Mouse (Mus musculus): ENCODE data around the gene Csrp2. TPM values are rescaled to one million over a fixed set of nuclear protein-coding genes. Genes with fewer than 3 reads are reported as not detected.

Csrp2 gene
- total RNA-seq (2022): 10 to 100 TPM in 3 of 4 experiments, 1 to 10 TPM in 1; 9.4 to 18.2 (median 12.6) TPM

DNA sequence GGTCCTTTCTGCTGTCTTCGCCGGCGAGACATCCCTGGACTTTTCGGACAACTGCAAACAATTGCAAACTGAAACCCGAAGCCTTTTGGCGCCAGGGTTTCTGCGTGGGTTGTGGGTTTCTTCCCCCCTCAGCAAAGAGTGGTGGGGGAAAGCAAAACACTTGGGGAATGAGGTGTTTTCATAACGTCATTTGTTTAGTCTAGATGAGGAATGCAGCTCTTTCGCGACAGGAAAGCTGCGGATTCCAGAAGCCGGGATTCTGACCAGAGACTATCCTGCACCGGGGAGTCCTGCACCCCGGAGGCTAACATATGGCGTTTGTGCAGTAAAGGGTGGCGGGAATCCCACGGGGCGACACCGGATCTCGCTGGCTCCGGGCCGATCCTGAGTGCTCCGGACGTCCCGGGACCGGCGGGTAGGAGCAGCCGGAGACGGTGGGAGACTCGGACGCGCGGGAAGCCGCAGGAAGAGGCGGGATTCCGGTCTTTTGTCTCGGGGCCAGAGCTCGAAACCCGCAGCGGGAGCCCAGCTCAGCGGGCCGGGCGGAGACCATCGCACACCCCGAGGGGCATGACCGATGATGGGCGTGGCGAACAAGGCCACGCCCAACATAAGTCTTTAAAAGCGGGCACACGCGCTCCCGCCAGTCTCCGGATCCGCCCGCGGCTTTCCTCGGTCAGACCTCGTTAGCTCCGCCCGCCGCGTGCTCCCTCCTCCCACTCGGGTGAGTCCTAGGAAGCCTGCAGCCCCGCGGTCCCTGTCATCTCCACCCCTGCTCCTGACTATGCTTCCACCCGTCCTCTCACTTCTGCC, at the start of gene Csrp2:
Gene Csrp2 (plus strand): TSS at position 259 of the 813 bp plus-strand sequence.
- peak in 1 of 2 experiments; percentile 47 for DNase-seq (ENCODE audit: low spot score in 2 of 2)

DNA sequence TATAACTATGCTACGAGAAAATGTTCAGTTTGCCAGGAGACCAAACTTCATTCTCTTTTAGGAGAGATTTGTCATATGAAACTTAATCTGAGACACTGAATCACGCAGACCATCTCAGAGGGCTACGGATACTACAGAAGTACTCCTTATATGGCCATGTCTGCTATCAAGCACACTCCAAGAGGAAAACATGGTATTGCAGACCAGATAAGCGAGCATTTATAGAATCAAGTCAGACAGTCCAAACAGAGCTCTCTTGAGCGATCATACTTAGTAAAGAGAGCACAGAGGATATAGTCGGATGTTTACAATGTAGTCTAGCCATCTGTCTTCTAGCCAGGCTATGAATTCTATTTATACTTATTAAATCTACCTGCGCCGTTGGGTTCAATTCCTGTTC, 44.7 kb upstream of the Csrp2 start:
- no peak for DNase-seq (ENCODE audit: low spot score in 2 of 2)

DNA sequence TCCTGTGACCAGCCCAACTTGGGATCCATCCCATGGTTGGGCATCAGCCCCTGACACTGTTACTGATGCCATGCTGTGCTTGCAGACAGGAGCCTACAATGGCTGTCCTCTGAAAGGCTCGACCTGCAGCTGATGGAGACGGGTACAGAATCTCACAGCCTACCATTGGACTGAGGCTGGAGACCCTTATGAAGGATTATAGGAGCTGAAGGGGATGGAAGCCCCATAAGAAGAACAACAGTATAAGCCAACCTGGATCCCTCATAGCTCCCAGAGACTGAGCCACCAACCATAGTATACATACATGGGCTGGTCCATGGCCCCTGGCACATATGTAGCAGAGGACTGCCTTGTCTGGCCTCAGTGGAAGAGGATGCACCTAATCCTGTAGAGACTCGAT, 42.6 kb upstream of the Csrp2 start:
- no peak for DNase-seq (ENCODE audit: low spot score in 2 of 2)

DNA sequence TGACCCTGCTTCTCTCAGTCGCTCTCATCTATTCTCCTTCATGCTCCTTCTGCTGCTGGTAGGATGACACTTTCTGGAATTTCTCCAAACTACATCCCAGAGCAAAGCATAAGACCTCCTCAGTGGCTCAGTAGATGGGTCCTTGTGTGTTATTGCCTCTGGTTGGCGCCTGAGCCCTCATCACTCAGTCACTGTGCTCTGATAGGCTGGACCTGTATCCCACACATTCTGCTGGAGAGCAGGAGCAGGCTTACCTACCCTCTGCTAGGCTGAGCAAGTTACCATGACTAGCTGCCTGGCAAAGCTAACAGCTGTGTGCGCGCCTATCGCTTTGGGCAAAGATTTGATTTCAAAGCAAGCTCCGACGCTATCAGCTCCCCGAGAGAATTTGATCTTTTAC, 41.7 kb upstream of the Csrp2 start:
- DNase-seq (ENCODE audit: low spot score in 2 of 2): no peak

DNA sequence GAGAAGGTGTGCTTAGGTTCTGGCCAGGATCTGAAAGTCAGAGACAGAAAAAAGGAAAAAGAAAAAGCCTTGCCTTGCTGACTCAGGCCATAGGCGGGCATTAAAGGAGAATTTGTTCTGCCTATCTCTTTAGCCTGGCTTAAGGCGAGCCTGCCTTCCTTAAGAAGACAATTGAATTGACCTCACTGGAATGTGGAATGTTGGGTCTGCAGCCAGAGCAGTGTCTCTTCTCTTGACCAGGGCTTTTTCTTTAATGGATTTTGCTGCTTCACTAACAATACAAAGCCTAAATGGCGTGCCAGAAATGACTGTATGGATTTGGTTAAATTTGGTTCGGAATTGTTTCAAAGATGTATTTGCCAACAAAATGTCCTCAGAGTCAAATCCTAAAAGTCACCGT, 40.9 kb upstream of the Csrp2 start:
- DNase-seq (ENCODE audit: low spot score in 2 of 2): no peak

DNA sequence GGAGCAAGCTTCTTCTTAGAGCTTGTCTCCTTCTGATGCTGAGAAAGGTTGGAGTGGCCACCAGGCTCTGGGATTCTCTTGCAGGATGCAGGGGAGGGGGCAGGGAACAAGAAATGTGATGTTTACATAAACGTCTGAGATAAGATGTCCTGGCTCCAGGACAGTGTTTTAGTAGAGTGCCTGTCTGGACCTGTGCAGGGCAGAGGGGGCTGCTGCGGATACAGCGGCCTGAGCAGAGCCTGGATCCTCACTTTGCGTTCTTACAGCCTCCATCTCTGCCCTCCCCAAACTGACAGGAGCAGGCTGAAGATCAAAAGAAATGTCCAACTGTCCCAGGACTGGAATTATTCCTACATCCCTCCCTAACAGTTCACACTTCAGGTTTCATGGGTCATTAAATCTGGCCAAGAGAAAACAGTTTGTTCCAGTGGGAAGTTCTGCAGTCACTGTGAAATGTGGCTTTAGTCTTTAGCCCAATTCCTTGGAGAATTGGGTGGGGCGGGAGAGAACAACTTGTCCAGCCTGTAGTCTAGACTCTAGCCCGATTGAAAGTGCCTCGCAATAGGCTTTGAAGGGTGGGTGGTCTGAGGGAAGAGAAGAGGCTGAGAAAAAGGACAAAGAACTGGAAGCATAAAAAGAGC, 40.0 kb upstream of the Csrp2 start:
- no peak for DNase-seq (ENCODE audit: low spot score in 2 of 2)

DNA sequence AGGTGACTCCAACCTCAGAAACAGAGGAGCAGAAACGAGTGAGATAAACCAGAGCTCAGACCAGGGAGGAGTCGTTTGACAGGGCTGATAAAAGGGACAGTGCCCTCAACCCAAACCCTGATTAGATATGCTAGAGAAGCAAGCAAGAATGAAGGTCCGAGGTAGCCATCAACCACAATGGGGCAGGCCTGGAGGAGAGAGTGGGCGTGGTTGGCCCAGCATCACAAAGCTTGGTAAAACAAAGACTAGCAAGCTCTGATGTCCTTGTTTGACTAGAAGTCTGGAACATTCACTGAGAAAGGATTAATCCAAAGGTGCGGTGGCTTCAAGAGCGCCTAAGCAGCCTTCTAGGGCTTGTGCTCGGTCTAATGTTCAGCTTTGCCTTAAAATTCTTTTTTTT, 38.2 kb upstream of the Csrp2 start:
- no peak for DNase-seq (ENCODE audit: low spot score in 2 of 2)

DNA sequence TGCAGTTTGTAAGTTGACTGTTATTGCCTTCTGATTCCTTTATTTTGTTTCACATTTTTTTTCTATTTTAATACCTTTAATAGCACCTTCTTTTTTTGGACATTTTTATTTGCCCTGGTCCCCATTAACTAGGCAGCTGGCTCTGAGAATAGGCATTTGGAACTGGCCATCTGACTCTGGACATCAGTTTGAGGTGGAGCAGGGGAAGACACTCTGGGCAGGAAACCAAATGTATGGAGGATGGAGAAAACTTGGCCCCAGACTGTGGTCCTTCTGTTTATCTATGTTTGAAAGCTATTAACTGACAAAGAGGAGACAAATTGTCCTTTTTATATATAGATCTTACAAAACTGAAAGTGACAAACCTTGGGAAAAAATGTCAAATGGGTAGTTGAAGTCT, 36.9 kb upstream of the Csrp2 start:
- no peak for DNase-seq (ENCODE audit: low spot score in 2 of 2)

DNA sequence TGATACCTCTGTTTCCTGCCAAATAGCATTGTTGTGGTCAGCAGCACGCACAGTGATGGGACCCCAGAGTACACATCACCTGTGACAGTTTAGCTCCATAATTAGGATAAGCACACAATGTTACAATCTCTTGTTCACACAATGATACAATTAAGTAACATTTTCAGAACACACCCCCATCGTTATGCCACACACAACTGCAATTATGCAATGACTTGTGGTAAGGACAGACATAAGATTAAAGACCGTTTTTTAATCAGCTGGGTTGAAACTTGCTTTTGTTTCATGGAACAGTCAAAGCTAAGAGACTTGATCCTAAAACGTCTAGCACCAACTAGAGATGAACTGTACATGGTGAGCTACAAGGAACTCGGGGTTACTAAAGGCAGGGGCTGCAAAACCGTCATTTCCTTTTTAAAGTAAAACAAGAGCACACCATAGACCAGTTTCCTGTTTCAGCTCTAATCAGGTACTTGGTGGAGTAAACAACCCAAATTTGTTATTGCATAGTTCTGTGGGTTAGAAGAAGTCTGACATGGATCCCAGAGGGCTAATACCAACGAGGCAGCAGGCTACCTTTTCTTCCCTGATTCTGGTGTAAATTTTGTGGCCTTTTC, 28.8 kb upstream of the Csrp2 start:
- DNase-seq (ENCODE audit: low spot score in 2 of 2): no peak

DNA sequence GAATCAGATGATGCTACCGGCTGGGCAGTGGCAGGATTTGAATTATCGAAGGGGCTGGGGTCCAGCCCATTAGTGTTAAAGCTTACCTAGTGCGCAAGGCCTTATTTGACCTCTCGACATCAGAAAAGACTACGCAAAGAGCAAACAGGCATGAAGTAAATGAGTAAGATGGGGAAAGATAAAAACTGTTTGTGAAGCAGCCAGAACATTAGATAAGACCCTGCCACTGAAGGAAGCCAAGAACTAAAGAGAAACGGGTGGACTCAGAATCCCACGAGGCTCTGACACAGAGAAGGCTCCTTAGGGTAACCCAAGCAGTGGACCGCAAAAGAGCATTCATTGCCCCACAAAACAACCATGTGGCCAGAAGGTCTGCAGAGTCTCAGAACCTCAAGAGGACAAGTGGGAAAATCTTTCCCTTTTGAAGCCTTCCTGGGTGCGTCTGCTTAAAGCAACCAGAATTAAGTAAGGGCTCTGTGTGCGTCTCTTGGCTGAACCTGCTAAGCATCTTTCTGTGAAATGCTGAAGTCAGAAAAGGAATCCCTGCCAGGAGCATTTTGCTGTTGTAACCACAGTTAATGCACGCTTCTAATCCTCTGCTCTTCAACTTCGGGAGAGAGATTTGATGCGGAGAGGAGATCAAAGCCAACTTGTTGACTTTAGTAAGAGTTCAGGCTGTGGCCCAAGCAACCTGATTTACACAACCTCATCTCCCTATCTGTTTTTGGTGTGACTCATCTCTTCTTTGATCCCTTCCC, 19.7 kb upstream of the Csrp2 start:
- no peak for DNase-seq (ENCODE audit: low spot score in 2 of 2)

DNA sequence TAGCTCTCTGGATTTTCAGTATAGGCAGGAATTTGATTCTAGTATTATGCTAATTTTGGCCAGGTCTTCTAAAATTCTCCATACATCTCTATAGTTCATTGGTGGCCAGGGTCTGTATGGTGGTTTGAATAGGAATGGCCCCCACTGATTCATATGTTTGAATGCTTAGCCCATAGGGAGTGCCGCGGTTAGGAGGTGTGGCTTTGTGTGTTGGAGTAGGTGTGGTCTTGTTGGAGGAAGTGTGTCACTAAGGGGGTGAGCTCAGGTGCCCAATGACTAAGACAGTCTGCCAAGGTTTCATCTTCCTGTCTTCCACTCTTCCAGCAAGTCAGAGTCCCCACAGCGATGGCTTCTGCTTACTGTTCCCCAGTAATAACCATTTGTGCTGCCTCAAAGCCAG, 15.7 kb upstream of the Csrp2 start:
- no peak for DNase-seq (ENCODE audit: low spot score in 2 of 2)

DNA sequence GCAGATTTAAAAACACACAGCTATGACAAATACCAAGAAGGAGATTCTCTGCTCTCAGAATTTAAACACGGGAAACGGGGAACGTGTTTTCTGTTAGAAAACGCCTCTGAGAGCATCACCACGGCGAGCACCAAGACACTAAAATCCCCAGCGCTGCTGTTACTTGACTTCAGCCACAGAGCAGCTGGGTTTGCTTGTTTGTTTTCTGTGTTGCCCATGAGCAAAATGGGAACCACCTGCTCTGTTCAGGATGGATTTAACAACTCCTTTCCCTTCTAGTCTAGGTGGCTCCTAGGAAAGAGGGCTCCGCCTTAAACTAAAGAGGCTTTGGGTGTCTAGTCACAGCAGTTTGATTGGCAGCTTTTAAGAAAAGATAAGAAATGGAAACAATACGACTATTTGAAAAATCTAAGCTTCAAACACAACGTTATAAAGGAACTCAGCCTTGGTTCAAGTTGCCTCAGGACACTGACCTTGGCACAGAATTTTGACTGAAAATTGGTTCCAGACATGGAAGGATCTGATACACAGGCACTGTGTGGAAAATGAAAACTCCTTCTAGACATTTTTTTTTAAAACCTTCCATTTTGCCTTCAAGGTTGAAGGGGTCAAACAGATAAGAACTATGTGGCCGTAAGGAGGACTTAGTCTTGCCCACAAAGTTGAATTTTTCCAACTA, 2.8 kb upstream of the Csrp2 start:
- DNase-seq (ENCODE audit: low spot score in 2 of 2): no peak

DNA sequence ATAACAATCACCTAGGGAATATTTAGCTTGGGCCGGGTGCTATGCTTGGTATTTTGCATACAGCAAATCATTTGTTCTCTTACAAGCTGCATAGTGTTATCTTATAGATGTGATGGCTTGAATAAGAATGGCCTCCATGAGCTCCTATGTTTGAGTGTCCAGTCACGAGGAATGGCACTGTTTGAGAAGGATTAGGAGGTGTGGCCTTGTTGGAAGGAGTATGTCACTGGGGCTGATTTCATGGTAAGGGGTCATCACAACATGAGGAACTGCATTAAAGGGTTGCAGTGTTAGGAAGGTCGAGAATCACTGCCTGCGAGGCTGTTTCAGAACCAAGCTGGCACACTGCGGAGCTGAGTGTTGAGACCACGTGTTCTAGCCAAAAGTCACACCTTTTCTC, 2.1 kb upstream of the Csrp2 start:
- DNase-seq (ENCODE audit: low spot score in 2 of 2): no peak

DNA sequence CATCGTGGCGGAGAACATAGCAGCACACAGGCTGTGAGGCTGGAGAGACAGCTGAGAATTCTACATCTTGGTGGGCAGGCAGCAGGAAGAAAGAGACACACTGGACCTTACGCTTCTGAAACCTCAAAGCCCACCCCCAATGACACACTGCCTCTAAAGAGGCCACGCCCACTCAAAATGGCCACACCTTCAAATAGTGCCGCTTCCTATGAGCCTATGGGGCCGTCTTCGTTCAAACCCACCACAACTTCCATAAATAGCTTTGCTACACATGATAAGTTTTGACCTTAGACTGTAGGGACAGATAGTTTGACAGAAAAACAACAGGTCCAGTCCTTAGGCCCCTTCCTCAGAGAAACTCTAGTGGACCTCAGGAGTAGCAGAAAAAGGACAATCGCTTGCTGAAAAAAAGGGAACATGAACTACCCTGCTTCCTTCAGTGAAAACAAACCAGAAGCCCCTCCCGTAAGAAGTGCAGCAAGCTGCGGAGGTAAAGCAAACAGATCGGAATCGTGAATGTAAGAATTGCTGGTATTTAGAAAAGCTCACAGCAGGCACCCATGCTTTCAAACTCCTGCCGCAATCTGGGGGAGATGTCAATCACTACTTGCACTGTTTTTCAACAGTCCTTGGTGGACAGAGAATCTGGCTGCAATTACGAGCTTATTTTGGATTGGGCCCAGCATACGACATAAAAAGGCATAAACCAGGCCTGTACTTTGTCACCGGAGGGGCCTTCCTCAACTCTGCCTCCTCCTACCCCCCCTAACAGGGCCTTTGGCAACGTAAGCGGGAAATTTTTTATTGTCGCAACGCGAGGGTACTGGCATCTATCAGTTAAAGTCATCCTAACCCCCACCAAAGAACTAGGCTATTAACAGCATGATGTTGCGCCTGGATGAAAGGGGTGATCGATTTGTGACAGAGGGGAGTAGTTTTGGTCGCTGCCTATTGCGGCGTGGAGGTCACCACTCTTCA, 886 bp upstream of the Csrp2 start:
- no peak for DNase-seq (ENCODE audit: low spot score in 2 of 2)

DNA sequence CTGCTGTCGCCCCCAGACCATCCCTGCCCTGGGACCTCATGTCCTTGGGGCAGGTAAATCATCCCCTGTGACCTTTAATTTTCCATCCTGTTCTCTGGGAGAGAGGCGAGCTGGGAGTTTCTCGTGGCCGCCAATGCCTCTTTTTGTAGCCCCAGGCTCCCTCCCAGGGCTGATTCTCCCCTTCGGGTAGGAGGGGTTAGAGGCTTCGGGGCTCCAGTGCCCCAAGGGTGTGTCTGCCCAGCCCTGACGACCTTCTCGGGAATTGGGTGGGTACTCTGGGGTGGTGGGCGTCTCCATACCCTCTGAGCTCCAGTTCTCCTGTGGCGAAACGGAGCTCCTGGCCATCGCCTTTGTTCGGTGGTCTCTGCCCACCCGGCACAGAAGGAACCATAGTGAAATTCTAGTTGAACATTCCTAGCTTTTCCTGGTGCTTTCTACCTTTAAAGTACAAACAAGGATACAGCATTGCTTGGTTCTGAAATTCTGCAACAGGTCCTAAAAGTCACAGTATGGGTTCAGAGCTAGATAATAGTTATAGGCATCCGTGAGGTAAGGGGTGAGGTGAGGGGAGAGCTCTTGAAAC, 870 bp downstream of the Csrp2 start:
- DNase-seq (ENCODE audit: low spot score in 2 of 2): no peak

DNA sequence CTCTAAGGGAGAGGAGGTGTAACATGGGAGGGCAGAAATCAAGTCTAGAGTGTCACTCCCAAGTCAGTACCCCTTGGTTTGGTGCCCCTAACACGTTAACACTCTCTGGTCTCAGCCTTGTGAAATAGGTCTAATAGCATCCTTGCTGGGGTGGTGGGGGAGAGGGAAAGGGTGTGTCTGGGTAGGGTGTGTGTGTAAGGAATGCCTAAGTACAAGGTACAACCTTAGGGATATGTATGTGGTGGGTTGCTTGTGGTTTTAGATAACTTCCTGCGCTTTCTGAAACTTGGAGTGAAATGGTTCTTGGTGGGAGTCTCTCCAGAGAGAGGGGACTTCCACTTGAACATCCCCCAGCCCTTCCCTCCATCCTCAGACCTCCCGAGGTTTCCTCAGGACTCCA, 2.3 kb downstream of the Csrp2 start:
- no peak for DNase-seq (ENCODE audit: low spot score in 2 of 2)

DNA sequence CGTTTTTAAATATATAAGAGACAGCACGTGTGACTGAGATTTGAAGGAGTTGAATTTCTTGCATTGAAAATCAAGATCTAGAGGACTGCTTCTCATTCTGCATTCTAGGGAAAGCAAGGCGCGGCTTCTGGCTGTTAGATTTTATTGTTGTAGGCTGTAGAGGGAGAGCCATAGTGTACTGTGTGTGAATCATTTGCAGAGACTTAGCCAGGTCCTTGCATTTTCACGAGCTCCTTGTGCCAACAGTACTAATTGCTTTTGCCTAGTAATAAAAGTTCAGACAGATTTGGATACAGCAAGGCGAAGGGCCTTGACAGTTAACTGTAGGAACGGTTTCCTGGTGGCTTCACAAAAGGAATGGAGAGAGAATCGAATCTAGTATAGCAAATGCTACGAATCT, 3.0 kb downstream of the Csrp2 start:
- no peak for DNase-seq (ENCODE audit: low spot score in 2 of 2)

DNA sequence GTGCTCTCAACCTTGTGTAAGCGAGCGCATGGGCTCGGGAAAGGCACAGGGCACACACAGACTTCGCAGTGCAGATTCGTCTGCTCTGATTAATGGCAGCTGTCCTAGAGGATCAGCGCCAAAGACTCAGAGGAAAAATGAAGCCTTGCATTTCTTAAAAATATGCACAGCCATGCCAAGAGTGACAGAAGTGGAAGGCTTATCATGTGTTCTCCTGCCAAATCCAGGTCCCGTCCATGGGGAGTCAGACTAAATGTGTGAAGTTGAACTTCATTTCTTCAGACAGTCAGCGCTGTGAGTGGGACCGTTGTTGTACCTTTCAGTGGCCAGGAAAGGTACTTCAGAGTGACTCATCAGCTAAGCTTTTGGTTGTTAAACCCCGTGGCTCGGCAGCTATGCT, 7.9 kb downstream of the Csrp2 start:
- peak in 1 of 2 experiments; percentile 45 for DNase-seq (ENCODE audit: low spot score in 2 of 2)

DNA sequence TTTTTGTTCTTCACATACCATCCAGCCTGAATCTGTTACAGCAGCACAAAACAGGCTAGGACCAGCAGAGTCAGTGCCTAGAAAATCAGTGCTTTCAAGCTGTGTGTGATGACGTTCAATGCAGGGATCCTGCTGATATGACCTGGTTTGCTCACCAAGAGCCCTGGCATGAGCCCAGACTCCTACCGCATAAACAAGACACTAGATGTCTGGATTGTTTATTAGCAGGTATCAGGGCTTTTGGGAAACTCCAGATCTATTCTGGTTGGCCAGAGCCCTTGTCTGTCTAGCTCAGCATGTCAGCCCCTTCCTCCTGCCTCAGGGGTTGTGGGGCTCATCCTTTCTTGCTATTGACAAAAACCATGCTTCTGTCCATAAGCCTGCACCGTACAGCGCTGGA, 10.2 kb downstream of the Csrp2 start:
- no peak for DNase-seq (ENCODE audit: low spot score in 2 of 2)
